Mouse (Mus musculus): Measurements from ENCODE around the gene Pbx1. TPM values are rescaled to one million over a fixed set of nuclear protein-coding genes. Genes with fewer than 3 reads are reported as not detected.

Pbx1 gene
- polyA plus RNA-seq, 1 experiment from 2014 or later = 4.0 TPM

DNA sequence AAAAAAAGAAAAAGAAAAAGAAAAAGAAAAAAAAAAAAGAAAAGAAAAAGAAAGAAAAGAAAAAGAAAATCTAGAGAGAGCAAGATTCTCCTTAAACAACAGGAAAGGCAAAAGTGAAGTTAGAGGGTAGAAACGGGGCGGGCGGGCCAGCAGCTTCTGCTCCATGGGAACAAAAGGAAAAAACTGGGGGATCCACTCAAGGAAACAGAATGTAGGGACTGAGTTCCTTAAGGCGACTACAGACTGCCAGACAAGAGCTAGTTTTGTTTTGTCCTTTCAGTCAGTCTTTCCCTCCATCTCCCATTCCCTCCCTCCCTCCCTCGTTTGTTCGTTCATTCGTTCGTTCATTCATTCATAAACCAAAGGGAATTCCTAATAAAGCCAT, 25.8 kb downstream of the Pbx1 start:
- H3K27ac ChIP-seq (ENCODE audit: low read depth) = no peak overlapping the region
- H3K9me3 ChIP-seq (ENCODE audit: low read length) = no peaks in the 10 kb centered on the region
- H3K4me2 ChIP-seq (ENCODE audit: low read depth, low read length) = no peak overlapping the region
- H3K4me1 ChIP-seq (ENCODE audit: insufficient read depth) = no peaks in the 10 kb centered on the region
- H3K9ac ChIP-seq (replicated peaks) = no peak overlapping the region
- DNase-seq = no peak
- H3K36me3 ChIP-seq (replicated peaks; ENCODE audit: insufficient read depth, low read length) = 0 out of 2 replicates have a peak, but pooled peaks cover 2% of the 10 kb centered on the region
- no peak for TF ChIP-seq CTCF (IDR thresholded peaks at IDR 0.05; ENCODE audit: low read depth)
- TF ChIP-seq EP300 (IDR thresholded peaks at IDR 0.05; ENCODE audit: low read depth) = no peak
- H3K27me3 ChIP-seq (ENCODE audit: insufficient read depth, low read length) = no peaks in the 10 kb centered on the region
- ATAC-seq = no peak
- H3K4me3 ChIP-seq (ENCODE audit: low read depth, low read length) = no peak overlapping the region
- 79% methylated on average over 8 of the region's 8 CpGs for WGBS (ENCODE audit: insufficient replicate concordance)

DNA sequence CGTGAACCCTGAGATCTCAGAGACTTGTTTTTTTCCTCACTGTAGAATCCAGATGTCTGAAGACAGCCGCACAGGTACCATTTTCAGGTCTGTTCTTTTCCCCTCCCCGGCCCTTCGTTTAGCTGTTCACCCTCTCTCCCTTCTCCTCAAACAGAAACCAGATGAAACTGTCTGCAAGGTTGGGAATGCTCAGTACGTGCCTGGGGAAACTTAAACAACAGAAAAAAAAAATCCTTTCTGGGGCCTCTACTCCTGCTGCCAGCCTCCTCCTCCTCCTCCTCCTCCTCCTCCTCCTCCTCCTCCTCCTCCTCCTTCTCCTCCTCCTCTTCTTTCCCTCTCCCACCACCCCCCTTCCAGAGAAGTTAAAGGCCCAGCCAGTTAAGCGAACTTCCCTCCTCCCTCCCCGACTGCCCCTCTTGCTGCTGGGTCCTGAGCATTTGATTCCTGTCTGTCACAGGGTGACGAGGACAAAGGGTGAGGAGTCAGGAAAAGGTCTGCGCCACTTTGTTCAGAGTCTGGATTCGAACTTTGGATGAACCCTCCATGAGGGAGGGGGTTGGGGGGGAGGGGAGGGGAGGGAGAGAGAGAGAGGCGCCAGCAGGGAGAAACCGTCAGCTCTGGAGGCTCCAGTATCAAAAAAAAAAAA, 26.3 kb downstream of the Pbx1 start:
- no peak overlapping the region for H3K27ac ChIP-seq (ENCODE audit: low read depth)

DNA sequence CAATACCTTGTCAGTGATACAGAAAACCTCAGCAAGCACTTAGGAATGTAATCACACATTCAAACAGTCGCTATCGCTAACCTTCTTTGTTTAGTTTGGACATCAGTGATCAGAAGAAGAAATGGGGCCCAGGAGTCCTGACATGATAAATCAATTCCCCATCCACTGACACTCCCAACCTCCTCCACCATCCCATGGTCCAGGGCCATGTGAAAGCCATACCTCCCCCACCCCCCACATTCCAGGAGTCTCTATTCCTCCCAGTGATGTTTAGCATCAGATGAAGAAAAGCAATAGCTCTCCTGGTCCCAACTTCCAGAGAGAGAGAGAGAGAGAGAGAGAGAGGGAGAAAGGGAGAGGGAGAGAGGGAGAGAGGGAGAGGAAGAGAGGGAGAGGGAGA, 28.5 kb downstream of the Pbx1 start:
- no peak for ATAC-seq
- TF ChIP-seq EP300 (IDR thresholded peaks at IDR 0.05; ENCODE audit: low read depth) (no peak), CTCF (IDR thresholded peaks at IDR 0.05; ENCODE audit: low read depth) (no peak)
- WGBS (ENCODE audit: insufficient replicate concordance) = 80% methylated on average over 2 of the region's 2 CpGs

More for the DNA sequence above, 26.3 kb downstream of the Pbx1 start:
- TF ChIP-seq CTCF (IDR thresholded peaks at IDR 0.05; ENCODE audit: low read depth) = no peak
- TF ChIP-seq EP300 (IDR thresholded peaks at IDR 0.05; ENCODE audit: low read depth) = no peak
- Histone ChIP-seq H3K9ac (replicated peaks) (no peak overlapping the region), H3K4me2 (ENCODE audit: low read depth, low read length) (no peak overlapping the region), H3K36me3 (replicated peaks; ENCODE audit: insufficient read depth, low read length) (0 out of 2 replicates have a peak, but pooled peaks cover 2% of the 10 kb centered on the region), H3K27me3 (ENCODE audit: insufficient read depth, low read length) (no peaks in the 10 kb centered on the region), H3K9me3 (ENCODE audit: low read length) (no peaks in the 10 kb centered on the region), H3K4me1 (ENCODE audit: insufficient read depth) (no peaks in the 10 kb centered on the region), H3K4me3 (ENCODE audit: low read depth, low read length) (no peak overlapping the region)
- 58% methylated on average over 12 of the region's 12 CpGs for WGBS (ENCODE audit: insufficient replicate concordance)
- no peak for DNase-seq
- no peak for ATAC-seq

DNA sequence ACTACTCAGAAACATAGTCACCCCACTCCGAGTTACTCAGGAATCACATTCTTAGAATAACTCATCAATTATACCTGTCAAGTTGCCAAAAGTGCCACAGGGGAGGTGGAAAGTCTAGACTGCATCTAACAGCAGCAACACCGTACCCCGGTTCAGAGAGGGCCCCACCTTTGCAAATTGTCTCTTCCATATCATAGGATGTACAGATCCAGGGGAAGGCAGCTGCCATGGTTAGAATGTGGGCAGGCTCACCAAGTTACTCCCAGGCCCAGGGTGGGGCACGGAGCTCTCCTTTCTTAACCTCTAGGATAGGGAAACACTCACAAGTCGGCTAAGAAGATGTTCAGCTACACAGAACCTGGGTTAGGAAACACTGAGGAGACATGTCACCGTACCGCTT, 29.4 kb downstream of the Pbx1 start:
- H3K9me3 ChIP-seq (ENCODE audit: low read length) = no peaks in the 10 kb centered on the region
- no peak overlapping the region for H3K4me3 ChIP-seq (ENCODE audit: low read depth, low read length)
- ATAC-seq = no peak
- no peak for DNase-seq
- H3K4me1 ChIP-seq (ENCODE audit: insufficient read depth) = no peaks in the 10 kb centered on the region
- H3K27ac ChIP-seq (ENCODE audit: low read depth) = no peak overlapping the region
- no peaks in the 10 kb centered on the region for H3K27me3 ChIP-seq (ENCODE audit: insufficient read depth, low read length)
- no peaks in the 10 kb centered on the region for H3K36me3 ChIP-seq (replicated peaks; ENCODE audit: insufficient read depth, low read length)
- H3K4me2 ChIP-seq (ENCODE audit: low read depth, low read length) = no peak overlapping the region
- WGBS (ENCODE audit: insufficient replicate concordance) = 70% methylated on average over 7 of the region's 7 CpGs
- TF ChIP-seq EP300 (IDR thresholded peaks at IDR 0.05; ENCODE audit: low read depth) = no peak
- TF ChIP-seq CTCF (IDR thresholded peaks at IDR 0.05; ENCODE audit: low read depth) = no peak
- no peak overlapping the region for H3K9ac ChIP-seq (replicated peaks)

More for the DNA sequence above, 28.5 kb downstream of the Pbx1 start:
- no peak overlapping the region for H3K9ac ChIP-seq (replicated peaks)
- H3K4me1 ChIP-seq (ENCODE audit: insufficient read depth) = no peaks in the 10 kb centered on the region
- no peak for DNase-seq
- H3K4me2 ChIP-seq (ENCODE audit: low read depth, low read length) = no peak overlapping the region
- H3K4me3 ChIP-seq (ENCODE audit: low read depth, low read length) = no peak overlapping the region
- 0 out of 2 replicates have a peak, but pooled peaks cover 2% of the 10 kb centered on the region for H3K36me3 ChIP-seq (replicated peaks; ENCODE audit: insufficient read depth, low read length)
- no peaks in the 10 kb centered on the region for H3K27me3 ChIP-seq (ENCODE audit: insufficient read depth, low read length)
- H3K27ac ChIP-seq (ENCODE audit: low read depth) = no peak overlapping the region
- no peaks in the 10 kb centered on the region for H3K9me3 ChIP-seq (ENCODE audit: low read length)

DNA sequence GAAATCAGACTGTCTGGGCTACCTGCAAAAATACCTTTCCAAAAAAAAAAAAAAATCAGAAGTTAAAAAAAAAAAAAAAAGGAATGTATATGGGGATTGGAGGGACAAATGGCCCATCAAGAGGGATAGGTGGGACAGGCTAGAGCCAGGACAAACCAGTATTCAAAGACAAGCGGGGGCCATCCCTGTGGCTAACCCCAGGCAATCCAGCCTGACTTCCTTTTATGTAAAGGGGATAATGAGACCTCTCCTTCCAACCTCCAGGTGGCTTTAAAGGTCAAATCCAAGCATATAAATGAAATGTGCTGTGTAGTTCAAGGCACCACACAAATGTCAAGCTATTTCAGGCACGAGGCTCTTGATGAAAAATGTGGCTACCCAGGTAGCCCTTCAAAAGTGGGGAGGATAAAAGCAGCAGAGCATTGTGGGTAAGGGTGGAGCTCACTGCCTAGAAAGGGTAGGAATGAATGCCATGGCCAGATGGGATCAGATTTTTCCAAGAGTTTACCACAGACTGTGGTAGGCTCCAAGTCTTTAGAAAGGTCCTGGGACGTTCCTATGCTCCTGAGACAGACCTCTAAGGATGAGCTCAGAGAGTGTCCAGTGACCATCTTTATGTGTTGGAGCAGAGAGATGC, 36.4 kb downstream of the Pbx1 start:
- no peaks in the 10 kb centered on the region for H3K27me3 ChIP-seq (ENCODE audit: insufficient read depth, low read length)
- H3K27ac ChIP-seq (ENCODE audit: low read depth) = no peak overlapping the region
- no peak overlapping the region for H3K9ac ChIP-seq (replicated peaks)
- no peaks in the 10 kb centered on the region; the same call in 1 of the 2 replicates for H3K4me1 ChIP-seq (ENCODE audit: insufficient read depth)
- ATAC-seq (no peak), DNase-seq (no peak)
- no peaks in the 10 kb centered on the region for H3K9me3 ChIP-seq (ENCODE audit: low read length)
- H3K4me2 ChIP-seq (ENCODE audit: low read depth, low read length) = no peak overlapping the region
- TF ChIP-seq CTCF (IDR thresholded peaks at IDR 0.05; ENCODE audit: low read depth) (no peak), EP300 (IDR thresholded peaks at IDR 0.05; ENCODE audit: low read depth) (no peak)
- no peak overlapping the region for H3K4me3 ChIP-seq (ENCODE audit: low read depth, low read length)
- 74% methylated on average over 3 of the region's 3 CpGs for WGBS (ENCODE audit: insufficient replicate concordance)
- H3K36me3 ChIP-seq (replicated peaks; ENCODE audit: insufficient read depth, low read length) = no peaks in the 10 kb centered on the region

DNA sequence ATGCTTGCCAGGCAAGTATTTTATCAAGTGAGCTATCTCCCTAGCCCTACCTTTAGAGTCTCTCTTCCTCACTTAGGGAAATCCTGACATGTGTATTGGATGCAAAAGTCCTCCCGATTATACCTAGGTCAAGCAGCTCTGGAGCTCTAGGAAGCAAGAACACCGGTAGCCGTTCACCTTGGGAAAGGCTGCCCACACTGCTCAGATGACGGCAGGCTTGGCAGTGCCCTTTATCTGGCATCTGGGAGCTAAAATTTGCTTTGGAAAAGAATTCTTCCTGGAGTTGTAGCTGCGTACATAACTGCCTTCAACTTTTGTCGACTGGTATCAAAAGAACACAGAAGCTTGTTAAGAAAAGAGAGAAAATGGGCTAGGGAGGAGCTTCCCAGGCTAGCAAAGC, 37.5 kb downstream of the Pbx1 start:
- Histone ChIP-seq H3K9me3 (ENCODE audit: low read length) (no peaks in the 10 kb centered on the region), H3K4me1 (ENCODE audit: insufficient read depth) (no peaks in the 10 kb centered on the region; the same call in 1 of the 2 replicates), H3K36me3 (replicated peaks; ENCODE audit: insufficient read depth, low read length) (no peaks in the 10 kb centered on the region), H3K4me3 (ENCODE audit: low read depth, low read length) (no peak overlapping the region), H3K27ac (ENCODE audit: low read depth) (no peak overlapping the region), H3K27me3 (ENCODE audit: insufficient read depth, low read length) (no peaks in the 10 kb centered on the region), H3K4me2 (ENCODE audit: low read depth, low read length) (no peak overlapping the region), H3K9ac (replicated peaks) (no peak overlapping the region)
- no peak for TF ChIP-seq CTCF (IDR thresholded peaks at IDR 0.05; ENCODE audit: low read depth)
- TF ChIP-seq EP300 (IDR thresholded peaks at IDR 0.05; ENCODE audit: low read depth) = no peak
- no peak for ATAC-seq
- WGBS (ENCODE audit: insufficient replicate concordance) = 76% methylated on average over 6 of the region's 6 CpGs
- no peak for DNase-seq
